Mouse (Mus musculus) embryonic facial prominence, embryonic 13.5 days (tissue): ENCODE results near the gene Ten1. TPM values are rescaled to one million over a fixed set of nuclear protein-coding genes. Genes with fewer than 3 reads are reported as not detected.
A peak's percentile ranks its signal among the peaks of the same experiment; 100 is the strongest.

Source experiments
- ATAC-seq: fragments of 200-750 bp; cut with Nextera tagmentation; 2 replicates; pipeline ENCODE4 v1.8.0; 2017; ENCODE audit warnings: low read depth; ENCODE audit not compliant: insufficient number of reproducible peaks, insufficient read depth, low FRiP score, low TSS enrichment
- H3K27ac ChIP-seq: fragments of 300-500 bp; sonication (generic); 2 replicates; pipeline ENCODE4 v1.5.1; 2015; ENCODE audit warnings: moderate library complexity, mild to moderate bottlenecking, inconsistent platforms
- H3K27me3 ChIP-seq: fragments of 300-500 bp; sonication (generic); 2 replicates; pipeline ENCODE4 v1.6.1; 2015; ENCODE audit warnings: mild to moderate bottlenecking, inconsistent platforms
- H3K36me3 ChIP-seq: fragments of 300-500 bp; sonication (generic); 2 replicates; pipeline ENCODE4 v1.6.1; 2015; ENCODE audit warnings: mild to moderate bottlenecking, inconsistent platforms
- H3K4me1 ChIP-seq: fragments of 300-500 bp; sonication (generic); 2 replicates; pipeline ENCODE4 v1.6.1; 2015; ENCODE audit warnings: inconsistent platforms
- H3K4me2 ChIP-seq: fragments of 300-500 bp; sonication (generic); 2 replicates; pipeline ENCODE4 v1.6.1; 2015; ENCODE audit warnings: moderate library complexity, mild to moderate bottlenecking, inconsistent platforms
- H3K4me3 ChIP-seq: fragments of 300-500 bp; sonication (generic); 2 replicates; pipeline ENCODE4 v1.5.1; 2015; ENCODE audit warnings: mild to moderate bottlenecking, inconsistent platforms
- H3K9ac ChIP-seq: fragments of 300-500 bp; sonication (generic); 2 replicates; pipeline ENCODE4 v1.6.1; 2015; ENCODE audit warnings: mild to moderate bottlenecking, inconsistent platforms
- H3K9me3 ChIP-seq: fragments of 300-500 bp; sonication (generic); 2 replicates; pipeline ENCODE4 v1.6.1; 2016; ENCODE audit warnings: inconsistent platforms
- WGBS: fragments of 180-500 bp; shearing (Covaris S2); methylation state at CpG from one replicate; pipeline ENCODE4 v1.1.7; 2015; ENCODE audit warnings: mixed read lengths; 5-methylcytosine and 5-hydroxymethylcytosine counted together
- polyA plus RNA-seq: library from polyadenylated mRNA; unstranded; fragments of >200 nt; fragmentation: Nextera tagmentation; extraction: Ambion mirVana; gene quantifications from 2 replicates; pipeline ENCODE4 v1.2.1, GENCODE M21; 2015

The Ten1 gene
- polyA plus RNA-seq, result 59.7 and 74.1 TPM in 2 replicates

DNA sequence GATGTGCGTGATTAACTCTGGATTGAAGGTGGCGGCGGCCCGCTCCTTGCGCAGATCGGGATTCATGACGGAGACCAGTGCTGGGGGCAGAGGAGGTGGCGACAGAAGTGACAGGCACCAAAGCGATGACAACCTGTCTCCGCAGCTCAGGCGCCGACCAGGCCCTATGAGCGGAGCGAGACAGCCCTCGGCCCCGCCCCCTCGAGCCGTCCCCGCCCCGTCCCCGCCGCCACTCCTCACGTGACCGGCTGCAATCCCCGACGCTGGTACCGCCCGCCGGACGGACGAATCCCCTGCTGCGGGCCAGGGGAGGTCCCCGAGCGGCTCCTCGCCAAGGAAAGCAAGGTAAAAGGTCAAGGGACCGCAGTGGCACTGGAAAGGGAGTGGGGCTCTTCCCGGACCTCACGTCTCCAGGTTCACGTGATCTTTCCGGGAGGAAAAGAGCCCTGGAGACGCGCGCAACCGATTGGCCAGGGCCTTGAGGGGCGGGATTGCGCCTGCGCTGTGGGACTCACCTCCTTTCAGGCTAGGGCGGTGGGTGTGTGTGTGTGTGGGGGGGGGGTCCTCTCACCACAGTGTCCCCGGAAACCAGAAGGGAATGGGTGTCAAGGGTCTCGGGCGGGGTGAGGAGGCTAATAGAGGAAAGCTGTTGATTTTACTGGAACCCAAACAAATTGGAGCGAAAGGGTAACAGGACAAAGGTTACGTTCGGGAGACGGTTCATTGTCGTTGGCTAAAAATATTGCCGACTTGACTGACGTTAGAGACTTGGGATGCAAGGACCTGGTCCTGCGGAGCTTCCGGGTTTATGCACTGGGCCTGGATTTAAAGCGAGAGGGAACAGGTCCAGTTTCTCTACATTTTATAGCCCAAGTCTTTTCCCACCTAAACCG is at the start of gene Ten1, which contains the start of gene Acox1:
Gene Ten1 (plus strand): TSS at position 217 of the 893 bp plus-strand sequence.
Gene Acox1 (minus strand): TSS at position 407 of the 893 bp plus-strand sequence.
- H3K36me3 ChIP-seq, result peaks cover 13% of the 10 kb centered on the region; the same call in 1 of the 2 replicates
- ATAC-seq, result peak; percentile 95
- peak within 1 kb of the TSS; percentile 76 for H3K4me3 ChIP-seq
- H3K4me1 ChIP-seq, result peaks cover 9% of the 10 kb centered on the region
- no peaks in the 10 kb centered on the region for H3K9me3 ChIP-seq
- peak within 1 kb of the TSS; percentile 71 for H3K4me2 ChIP-seq
- H3K27me3 ChIP-seq, result no peaks in the 10 kb centered on the region
- under 1% methylated on average over 61 of the region's 62 CpGs for WGBS
- H3K27ac ChIP-seq, result peak within 1 kb of the TSS; percentile 93
- H3K9ac ChIP-seq, result peak within 1 kb of the TSS; percentile 88

DNA sequence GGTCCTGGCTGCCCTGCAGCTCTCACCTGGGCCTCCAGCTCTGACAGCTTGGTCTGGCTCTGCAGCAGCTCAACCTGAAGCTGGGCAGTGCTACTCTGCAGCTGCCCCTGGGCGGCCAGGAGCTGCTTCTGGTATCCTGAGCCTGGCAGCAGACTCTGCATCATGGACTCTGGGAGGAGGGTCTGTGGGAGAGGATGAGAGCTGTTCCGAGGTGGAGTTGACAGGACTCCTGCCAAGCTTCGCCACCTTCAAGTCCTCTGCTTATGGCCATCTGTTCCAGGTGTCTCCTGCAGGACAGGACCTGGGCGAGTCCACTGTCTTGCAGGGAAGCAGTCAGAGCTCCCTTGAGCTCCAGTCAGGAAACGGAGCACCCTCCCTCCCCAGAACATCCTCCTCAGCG is 49.3 kb upstream of the Ten1 start:
- Histone ChIP-seq H3K4me2 (no peak overlapping the region), H3K9me3 (no peaks in the 10 kb centered on the region), H3K27ac (no peak overlapping the region), H3K9ac (no peak overlapping the region; the same call in 1 of the 2 replicates), H3K4me1 (no peaks in the 10 kb centered on the region), H3K4me3 (no peak overlapping the region), H3K27me3 (no peaks in the 10 kb centered on the region), H3K36me3 (peaks cover 100% of the 10 kb centered on the region)
- WGBS, result 77% methylated on average over 6 of the region's 6 CpGs
- ATAC-seq, result no peak

- no peak overlapping the region for H3K4me3 ChIP-seq
- no peaks in the 10 kb centered on the region for H3K4me1 ChIP-seq
- no peaks in the 10 kb centered on the region for H3K27me3 ChIP-seq
- WGBS, result 93% methylated on average over 2 of the region's 2 CpGs
- no peak overlapping the region for H3K4me2 ChIP-seq
- no peak overlapping the region for H3K9ac ChIP-seq
- H3K36me3 ChIP-seq, result peaks cover 99% of the 10 kb centered on the region
- no peak overlapping the region for H3K27ac ChIP-seq
- no peak for ATAC-seq
- no peaks in the 10 kb centered on the region for H3K9me3 ChIP-seq
These were observed 47.7 kb upstream of the Ten1 start for GRCm38 (mm10) chr11:116150960-116151359.

DNA sequence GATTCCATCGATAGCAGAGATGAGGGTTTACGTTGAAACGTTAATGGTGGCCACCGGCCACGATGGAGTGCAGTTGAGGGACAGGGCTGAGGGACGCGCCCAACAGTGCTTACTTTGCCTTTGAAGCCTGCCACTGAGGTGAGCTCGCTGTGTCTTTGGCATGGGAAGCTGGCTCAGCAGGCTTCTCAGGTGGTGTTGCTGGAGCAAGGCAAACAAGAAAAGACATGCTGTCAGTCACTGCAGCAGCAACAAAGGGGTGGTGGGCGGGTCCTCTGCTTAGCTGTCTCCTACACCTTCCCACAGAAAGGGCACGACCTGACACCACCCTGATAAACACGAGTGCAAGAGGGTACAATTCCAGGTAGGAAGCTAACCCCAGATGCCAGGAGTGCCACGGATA is 37.3 kb upstream of the Ten1 start:
- Histone ChIP-seq H3K36me3 (peaks cover 85% of the 10 kb centered on the region), H3K4me2 (no peak overlapping the region), H3K27ac (peak overlapping the region; percentile 48), H3K4me3 (no peak overlapping the region), H3K9me3 (no peaks in the 10 kb centered on the region), H3K4me1 (peaks cover 12% of the 10 kb centered on the region), H3K27me3 (no peaks in the 10 kb centered on the region), H3K9ac (no peak overlapping the region)
- 56% methylated on average over 12 of the region's 12 CpGs for WGBS
- ATAC-seq, result no peak

DNA sequence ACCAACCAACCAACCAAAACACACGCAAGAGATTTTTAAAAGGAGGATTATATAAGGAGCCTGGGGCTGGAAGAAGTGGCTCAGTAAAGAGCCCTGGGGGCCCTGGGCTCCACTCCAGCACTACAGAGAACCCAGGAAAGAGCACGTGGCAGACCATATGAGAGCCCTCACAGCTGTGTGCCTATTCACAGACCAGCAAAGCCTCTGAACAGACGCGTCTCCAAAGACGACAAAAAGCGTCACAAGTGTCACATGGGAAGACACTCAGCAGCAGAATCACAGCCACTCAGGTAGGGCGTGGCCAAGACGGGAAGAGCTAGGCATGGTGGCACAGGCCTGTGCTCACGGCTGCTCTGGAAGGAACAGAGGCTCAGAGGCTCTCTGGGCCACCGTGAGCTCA is 36.5 kb upstream of the Ten1 start:
- Histone ChIP-seq H3K36me3 (peaks cover 76% of the 10 kb centered on the region), H3K4me2 (no peak overlapping the region), H3K9me3 (no peaks in the 10 kb centered on the region), H3K4me1 (peaks cover 20% of the 10 kb centered on the region), H3K27ac (0 out of 2 replicates have a peak overlapping the region, but pooled peaks have one; percentile 48), H3K4me3 (no peak overlapping the region), H3K27me3 (no peaks in the 10 kb centered on the region), H3K9ac (no peak overlapping the region)
- 73% methylated on average over 10 of the region's 10 CpGs for WGBS
- no peak for ATAC-seq

- peaks cover 68% of the 10 kb centered on the region for H3K36me3 ChIP-seq
- H3K9ac ChIP-seq, result no peak overlapping the region
- peaks cover 21% of the 10 kb centered on the region for H3K4me1 ChIP-seq
- H3K9me3 ChIP-seq, result no peaks in the 10 kb centered on the region
- H3K4me2 ChIP-seq, result no peak overlapping the region
- no peaks in the 10 kb centered on the region for H3K27me3 ChIP-seq
- 63% methylated on average over 9 of the region's 9 CpGs for WGBS
- H3K27ac ChIP-seq, result no peak overlapping the region
- no peak for ATAC-seq
- H3K4me3 ChIP-seq, result no peak overlapping the region
These were observed 35.7 kb upstream of the Ten1 start for GRCm38 (mm10) chr11:116163002-116163401.

GRCm38 (mm10) chr11:116167232-116167631 is 31.4 kb upstream of the Ten1 start:
- peak overlapping the region; percentile 77 for H3K4me3 ChIP-seq
- no peaks in the 10 kb centered on the region for H3K9me3 ChIP-seq
- H3K36me3 ChIP-seq, result peaks cover 40% of the 10 kb centered on the region
- no peaks in the 10 kb centered on the region for H3K27me3 ChIP-seq
- H3K9ac ChIP-seq, result peak overlapping the region; percentile 88
- ATAC-seq, result no peak
- H3K4me1 ChIP-seq, result peaks cover 25% of the 10 kb centered on the region
- WGBS, result 4% methylated on average over 6 of the region's 6 CpGs
- H3K27ac ChIP-seq, result peak overlapping the region; percentile 91
- H3K4me2 ChIP-seq, result peak overlapping the region; percentile 76

GRCm38 (mm10) chr11:116167884-116168439 is 30.7 kb upstream of the Ten1 start, which contains the start of gene Fbf1:
TSS of gene Fbf1 (minus strand) at chr11:116168166.
- Histone ChIP-seq H3K27ac (peak within 1 kb of the TSS; percentile 91), H3K4me1 (peaks cover 22% of the 10 kb centered on the region), H3K4me2 (peak within 1 kb of the TSS; percentile 76), H3K36me3 (peaks cover 44% of the 10 kb centered on the region), H3K27me3 (no peaks in the 10 kb centered on the region), H3K9ac (peak within 1 kb of the TSS; percentile 88), H3K4me3 (peak within 1 kb of the TSS; percentile 77), H3K9me3 (no peaks in the 10 kb centered on the region)
- peak; percentile 90 for ATAC-seq
- WGBS, result under 1% methylated on average over 40 of the region's 40 CpGs

DNA sequence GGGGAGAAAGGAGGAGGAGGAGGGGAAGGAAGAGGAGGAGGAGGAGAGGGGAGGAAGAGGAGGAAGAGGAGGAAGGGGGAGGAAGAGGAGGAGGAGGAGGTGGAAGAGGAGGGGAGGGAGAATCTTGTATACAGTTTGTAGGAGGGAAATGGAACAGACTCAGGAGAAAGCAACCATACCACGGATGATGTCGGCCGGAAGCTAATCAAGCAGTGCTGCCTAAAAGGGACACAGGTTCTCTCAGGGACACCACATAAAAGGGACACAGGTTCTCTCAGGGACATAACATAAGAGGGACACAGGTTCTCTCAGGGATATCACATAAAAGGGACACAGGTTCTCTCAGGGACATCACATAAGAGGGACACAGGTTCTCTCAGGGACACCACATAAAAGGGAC is 29.4 kb upstream of the Ten1 start:
- no peak overlapping the region for H3K27ac ChIP-seq
- no peaks in the 10 kb centered on the region for H3K9me3 ChIP-seq
- no peaks in the 10 kb centered on the region for H3K27me3 ChIP-seq
- H3K4me3 ChIP-seq, result no peak overlapping the region
- ATAC-seq, result no peak
- peaks cover 22% of the 10 kb centered on the region for H3K4me1 ChIP-seq
- WGBS, result 74% methylated on average over 3 of the region's 3 CpGs
- H3K36me3 ChIP-seq, result peaks cover 44% of the 10 kb centered on the region
- no peak overlapping the region for H3K4me2 ChIP-seq
- H3K9ac ChIP-seq, result no peak overlapping the region

DNA sequence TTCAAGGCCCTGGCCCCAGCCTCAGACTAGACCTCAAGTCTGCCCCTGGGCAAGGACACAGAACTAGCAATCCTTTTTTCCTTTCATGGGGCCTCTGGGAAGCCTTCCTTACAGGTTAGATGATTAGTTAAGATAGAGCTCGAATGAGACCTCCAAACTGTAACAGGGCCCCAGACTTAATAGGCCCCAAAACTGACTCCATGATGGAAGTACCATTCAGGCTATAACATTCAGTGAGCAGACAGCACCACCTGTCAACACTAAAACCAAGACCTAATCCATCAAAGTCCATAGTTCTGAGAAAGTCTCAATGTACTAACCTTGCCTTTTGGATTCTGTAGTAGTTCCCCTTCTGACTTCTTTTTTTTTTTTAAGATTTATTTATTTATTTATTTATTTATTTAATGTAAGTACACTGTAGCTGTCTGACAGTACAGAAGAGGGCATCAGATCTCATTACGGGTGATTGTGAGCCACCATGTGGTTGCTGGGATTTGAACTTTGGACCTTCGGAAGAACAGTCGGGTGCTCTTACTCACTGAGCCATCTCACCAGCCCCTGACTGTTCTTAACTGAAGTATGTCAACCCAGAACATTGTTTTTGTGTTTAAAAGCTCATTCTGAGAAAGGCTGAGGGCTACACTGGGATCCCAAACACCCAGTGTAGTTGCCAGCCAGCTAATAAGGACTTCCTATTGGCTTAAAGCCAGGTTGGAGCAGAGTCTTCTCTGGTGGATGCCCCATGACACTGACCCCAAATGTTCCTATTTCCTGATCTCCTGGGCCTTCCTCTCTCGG is 28.5 kb upstream of the Ten1 start:
- H3K36me3 ChIP-seq, result peaks cover 46% of the 10 kb centered on the region
- H3K27me3 ChIP-seq, result no peaks in the 10 kb centered on the region
- H3K27ac ChIP-seq, result no peak overlapping the region
- no peak overlapping the region for H3K4me2 ChIP-seq
- peaks cover 22% of the 10 kb centered on the region for H3K4me1 ChIP-seq
- no peak for ATAC-seq
- WGBS, result 81% methylated on average over 5 of the region's 5 CpGs
- H3K9me3 ChIP-seq, result no peaks in the 10 kb centered on the region
- no peak overlapping the region for H3K9ac ChIP-seq
- H3K4me3 ChIP-seq, result no peak overlapping the region

DNA sequence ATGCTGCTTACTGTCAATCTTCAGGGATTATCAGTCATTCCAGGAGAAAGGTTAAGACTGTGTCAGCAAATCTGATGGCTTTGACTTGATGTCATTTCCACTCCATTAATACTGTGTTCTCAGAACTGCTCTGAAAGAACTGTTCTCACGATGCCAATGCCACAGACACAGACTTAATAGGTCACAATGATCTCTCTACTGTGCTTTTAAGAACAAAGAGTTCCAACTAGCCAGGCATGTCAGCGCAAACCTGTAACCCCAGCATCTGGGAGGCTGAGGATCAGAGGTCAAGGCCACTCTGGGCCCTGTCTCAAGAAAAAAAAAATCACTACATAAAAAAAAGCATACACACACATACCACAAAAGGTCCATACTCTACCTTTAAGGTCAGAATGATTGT is 26.7 kb upstream of the Ten1 start:
- Histone ChIP-seq H3K4me1 (peaks cover 10% of the 10 kb centered on the region), H3K4me2 (no peak overlapping the region), H3K9ac (no peak overlapping the region), H3K36me3 (peaks cover 52% of the 10 kb centered on the region), H3K9me3 (no peaks in the 10 kb centered on the region), H3K27ac (no peak overlapping the region), H3K27me3 (no peaks in the 10 kb centered on the region), H3K4me3 (no peak overlapping the region)
- 78% methylated on average over 2 of the region's 2 CpGs for WGBS
- ATAC-seq, result no peak
